Mouse (Mus musculus): ENCODE data around the gene Lzts3. TPM values are rescaled to one million over a fixed set of nuclear protein-coding genes. Genes with fewer than 3 reads are reported as not detected.
A peak's percentile ranks its signal among the peaks of the same experiment; 100 is the strongest.

The Lzts3 gene
- total and polyA plus RNA-seq, 3 experiments = 1.9 to 4.5 TPM; not detected in 1

DNA sequence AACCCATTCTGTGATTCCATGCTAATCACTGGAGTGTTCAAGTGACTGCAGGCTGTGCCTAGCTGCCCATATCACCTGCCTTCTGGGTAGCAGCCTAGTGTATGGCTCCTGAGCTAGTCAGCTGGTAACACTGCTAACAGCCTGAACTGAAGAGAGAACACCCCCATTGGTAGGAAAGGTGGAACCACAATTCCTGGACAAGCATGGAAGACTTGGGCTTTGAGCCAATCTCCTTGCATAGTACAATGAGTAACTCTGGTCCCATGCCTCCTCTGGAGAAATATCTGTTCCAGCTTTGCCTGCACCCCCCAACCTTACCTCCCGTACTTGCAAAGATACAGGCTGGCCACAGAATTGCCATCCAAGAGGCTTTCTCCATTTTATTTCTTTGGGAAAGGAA, 10.2 kb downstream of the Lzts3 start:
- Histone ChIP-seq H3K27me3 (ENCODE audit: control insufficient read depth in 1 of 2, insufficient read depth in 2 of 2, low read length in 2 of 2) (no peaks in the 10 kb centered on the region), H3K9ac (ENCODE audit: control insufficient read depth, low read depth, low read length, poor library complexity, severe bottlenecking) (no peak overlapping the region), H3K4me3 (ENCODE audit: control insufficient read depth in 1 of 2, insufficient read depth in 1 of 2, low read depth in 2 of 2, low read length in 2 of 2) (no peak overlapping the region), H3K79me2 (ENCODE audit: control insufficient read depth, insufficient read depth, low read length, poor library complexity) (peaks cover 22% of the 10 kb centered on the region), H3K9me3 (replicated peaks; ENCODE audit: insufficient read depth, low read length) (no peaks in the 10 kb centered on the region), H3K4me1 (ENCODE audit: control insufficient read depth in 1 of 2, insufficient read depth in 2 of 2, low read length in 2 of 2) (peaks cover 0 to 13% of the 10 kb centered on the region in 2 experiments; a peak in 2 of 4 replicates), H3K27ac (ENCODE audit: control insufficient read depth, low read depth, low read length) (no peak overlapping the region), H3K36me3 (ENCODE audit: control insufficient read depth in 1 of 2, insufficient read depth in 2 of 2, low read length in 2 of 2) (peaks cover 0 to 15% of the 10 kb centered on the region in 2 experiments; a peak in 2 of 4 replicates)
- DNase-seq (ENCODE audit: low read depth, low spot score) = no peak
- no peak for TF ChIP-seq JUND (IDR thresholded peaks at IDR 0.05; ENCODE audit: low read depth, low read length)
- no peak for TF ChIP-seq EP300 (IDR thresholded peaks at IDR 0.05; ENCODE audit: low read depth in 1 of 2, low read length in 2 of 2)
- TF ChIP-seq ZNF384 (IDR thresholded peaks at IDR 0.05; ENCODE audit: low read depth, low read length) = no peak
- TF ChIP-seq GABPA (IDR thresholded peaks at IDR 0.05; ENCODE audit: low read depth, low read length) = no peak
- no peak for TF ChIP-seq MXI1 (IDR thresholded peaks at IDR 0.05; ENCODE audit: low read depth, low read length)
- TF ChIP-seq MEF2A (IDR thresholded peaks at IDR 0.05; ENCODE audit: extremely low read depth, insufficient replicate concordance, low read depth, low read length, poor library complexity, severe bottlenecking) = no peak

DNA sequence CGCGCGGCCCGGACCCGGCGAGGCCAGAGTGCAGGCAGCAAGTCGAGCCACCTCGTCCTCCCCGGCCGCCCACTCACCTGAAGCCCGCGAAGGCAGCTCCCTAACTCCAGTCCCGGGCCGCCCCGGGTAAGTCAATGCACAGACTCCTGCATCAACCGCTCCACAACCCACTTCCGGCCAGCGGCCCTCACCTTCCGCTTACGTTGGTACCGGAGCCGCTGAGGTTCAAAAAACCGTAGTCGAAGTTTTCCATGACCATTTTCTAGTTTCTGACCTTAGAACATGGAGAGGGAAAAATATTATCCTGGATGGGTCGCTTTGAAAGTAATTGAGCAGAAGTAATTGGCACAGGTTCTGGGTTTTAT, 12.8 kb downstream of the Lzts3 start, which contains the start of the genes Fastkd5 and Ubox5:
Gene Fastkd5 (minus strand): TSS at position 189 of the 365 bp plus-strand sequence.
Gene Ubox5 (minus strand): TSS at position 200 of the 365 bp plus-strand sequence.
- Histone ChIP-seq H3K36me3 (ENCODE audit: control insufficient read depth in 1 of 2, insufficient read depth in 2 of 2, low read length in 2 of 2) (peaks cover 13 to 18% of the 10 kb centered on the region in 2 experiments), H3K4me3 (ENCODE audit: control insufficient read depth in 1 of 2, insufficient read depth in 1 of 2, low read depth in 2 of 2, low read length in 2 of 2) (peak within 1 kb of the TSS; percentile 92 to 99), H3K4me1 (ENCODE audit: control insufficient read depth in 1 of 2, insufficient read depth in 2 of 2, low read length in 2 of 2) (peaks cover 0 to 13% of the 10 kb centered on the region in 2 experiments; a peak in 2 of 4 replicates), H3K9me3 (replicated peaks; ENCODE audit: insufficient read depth, low read length) (no peaks in the 10 kb centered on the region), H3K79me2 (ENCODE audit: control insufficient read depth, insufficient read depth, low read length, poor library complexity) (peaks cover 32% of the 10 kb centered on the region), H3K9ac (ENCODE audit: control insufficient read depth, low read depth, low read length, poor library complexity, severe bottlenecking) (peak within 1 kb of the TSS; percentile 94), H3K27me3 (ENCODE audit: control insufficient read depth in 1 of 2, insufficient read depth in 2 of 2, low read length in 2 of 2) (no peaks in the 10 kb centered on the region), H3K27ac (ENCODE audit: control insufficient read depth, low read depth, low read length) (peak within 1 kb of the TSS; percentile 69)
- peak; percentile 92 for TF ChIP-seq TBP (IDR thresholded peaks at IDR 0.05; ENCODE audit: low read depth, low read length)
- peak; percentile 87 to 91 for TF ChIP-seq POLR2A (IDR thresholded peaks at IDR 0.05; ENCODE audit: control insufficient read depth in 1 of 2, insufficient read depth in 1 of 2, low read depth in 1 of 2, low read length in 2 of 2, poor library complexity in 1 of 2)
- no peak for TF ChIP-seq CTCF (IDR thresholded peaks at IDR 0.05 in 2 of 3, conservative IDR thresholded peaks at IDR 0.05 in 1 of 3; ENCODE audit: control insufficient read depth in 1 of 3, insufficient read depth in 1 of 3, low read depth in 2 of 3, low read length in 3 of 3, poor library complexity in 1 of 3, severe bottlenecking in 1 of 3)
- TF ChIP-seq ELF1 (IDR thresholded peaks at IDR 0.05; ENCODE audit: low read depth, low read length) = peak; percentile 95
- peak; percentile 97 for TF ChIP-seq SIN3A (IDR thresholded peaks at IDR 0.05; ENCODE audit: low read length)
- TF ChIP-seq ZKSCAN1 (IDR thresholded peaks at IDR 0.05; ENCODE audit: low read depth, low read length) = no peak
- peak; percentile 85 for TF ChIP-seq KAT2A (conservative IDR thresholded peaks at IDR 0.05; ENCODE audit: low read depth, low read length)
- no peak for TF ChIP-seq RCOR1 (IDR thresholded peaks at IDR 0.05; ENCODE audit: low read depth, low read length)
- TF ChIP-seq ETS1 (IDR thresholded peaks at IDR 0.05; ENCODE audit: low read depth, low read length) = no peak; the same call in 1 of the 2 replicates
- TF ChIP-seq HCFC1 (IDR thresholded peaks at IDR 0.05; ENCODE audit: low read depth, low read length) = peak; percentile 97
- TF ChIP-seq MAFK (IDR thresholded peaks at IDR 0.05; ENCODE audit: borderline replicate concordance, low read depth, low read length) = no peak
- peak; percentile 84; the same call in 1 of the 2 replicates for TF ChIP-seq MYC (IDR thresholded peaks at IDR 0.05; ENCODE audit: low read depth, low read length)
- TF ChIP-seq ZC3H11A (IDR thresholded peaks at IDR 0.05; ENCODE audit: low read depth, low read length) = 0 out of 2 replicates have a peak, but pooled peaks have one; percentile 11
- peak; percentile 69; the same call in 1 of the 2 replicates for TF ChIP-seq POLR2AphosphoS2 (IDR thresholded peaks at IDR 0.05; ENCODE audit: low read length)
- TF ChIP-seq USF1 (IDR thresholded peaks at IDR 0.05; ENCODE audit: low read depth, low read length) = 0 out of 2 replicates have a peak, but pooled peaks have one; percentile 10
- TF ChIP-seq NELFE (IDR thresholded peaks at IDR 0.05; ENCODE audit: low read depth, low read length) = peak; percentile 84
- peak; percentile 71; the same call in 1 of the 2 replicates for TF ChIP-seq MAZ (IDR thresholded peaks at IDR 0.05; ENCODE audit: low read depth, low read length)
- TF ChIP-seq TCF12 (IDR thresholded peaks at IDR 0.05; ENCODE audit: low read depth, low read length) = peak; percentile 66
- TF ChIP-seq UBTF (IDR thresholded peaks at IDR 0.05; ENCODE audit: borderline replicate concordance, insufficient read depth, low read depth, low read length) = no peak
- TF ChIP-seq EP300 (IDR thresholded peaks at IDR 0.05; ENCODE audit: low read depth in 1 of 2, low read length in 2 of 2) = peak in 1 of 2 experiments; percentile 48; a peak in 1 of 4 replicates
- no peak for TF ChIP-seq E2F4 (IDR thresholded peaks at IDR 0.05; ENCODE audit: borderline replicate concordance, low read depth, low read length)
- TF ChIP-seq RAD21 (IDR thresholded peaks at IDR 0.05; ENCODE audit: low read depth, low read length) = no peak
- TF ChIP-seq MXI1 (IDR thresholded peaks at IDR 0.05; ENCODE audit: low read depth, low read length) = peak; percentile 82
- TF ChIP-seq MYB (IDR thresholded peaks at IDR 0.05; ENCODE audit: low read depth, low read length) = peak; percentile 85
- DNase-seq (ENCODE audit: low read depth, low spot score) = peak; percentile 95
